Mouse (Mus musculus) right cerebral cortex, adult 18-20 months (tissue): ENCODE measurements around the gene Ttc28.

ENCODE experiments used
- DNase-seq: peaks from one replicate; pipeline ENCODE4 v3.0.0; 2022; ENCODE audit warnings: mixed read lengths

Ttc28 gene

GRCm38 (mm10) chr5:110967483-110968055 lies 88.0 kb downstream of the Ttc28 start:
- DNase-seq: no peak

DNA sequence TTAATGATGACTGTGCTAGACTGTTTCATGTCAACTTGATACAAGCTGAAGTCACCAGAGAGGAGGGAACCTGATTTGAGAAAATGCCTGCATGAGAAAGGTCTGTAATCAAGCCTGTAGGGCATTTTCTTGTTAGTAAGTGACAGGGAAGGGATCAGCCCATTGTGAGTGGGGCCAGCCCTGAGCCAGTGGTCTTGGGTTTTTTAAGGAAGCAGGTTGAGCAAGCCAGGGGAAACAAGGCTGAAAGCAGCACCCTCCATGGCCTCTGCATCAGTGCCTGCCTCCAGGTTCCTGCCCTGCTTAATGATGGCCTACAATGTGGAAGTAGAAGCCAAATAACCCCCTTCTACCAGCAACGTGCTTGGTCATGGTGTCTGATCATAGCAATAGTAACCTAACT lies 89.0 kb downstream of the Ttc28 start:
- DNase-seq: no peak

DNA sequence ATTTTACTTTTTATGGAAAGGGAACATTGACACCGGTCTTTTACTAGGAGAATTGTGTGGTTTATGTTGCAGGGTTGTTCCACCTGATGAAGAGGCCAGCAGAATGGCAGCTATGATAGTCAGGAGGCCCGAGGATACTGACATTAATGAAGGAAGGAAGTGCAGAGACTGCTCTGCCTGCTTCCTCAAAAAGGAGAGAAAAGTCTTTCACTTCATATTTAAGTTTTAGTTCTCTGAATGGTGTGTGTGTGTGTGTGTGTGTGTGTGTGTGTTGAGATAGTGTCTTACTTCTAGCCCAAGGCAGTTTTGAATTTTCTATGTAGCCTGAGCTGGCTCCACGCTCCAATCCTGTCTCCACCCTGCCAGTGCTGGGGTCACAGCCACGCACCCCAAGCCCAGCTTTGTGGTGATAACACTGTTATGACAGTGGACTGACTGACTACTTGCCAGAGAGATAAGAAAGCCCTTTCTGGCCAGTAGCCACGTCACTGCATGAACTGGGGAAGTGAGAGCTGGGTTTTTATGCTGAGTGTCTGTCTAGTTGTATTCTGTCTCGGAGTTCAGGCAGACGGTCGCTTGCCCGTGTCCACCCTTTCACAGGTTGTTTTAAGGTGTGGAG lies 90.7 kb downstream of the Ttc28 start:
- no peak for DNase-seq

DNA sequence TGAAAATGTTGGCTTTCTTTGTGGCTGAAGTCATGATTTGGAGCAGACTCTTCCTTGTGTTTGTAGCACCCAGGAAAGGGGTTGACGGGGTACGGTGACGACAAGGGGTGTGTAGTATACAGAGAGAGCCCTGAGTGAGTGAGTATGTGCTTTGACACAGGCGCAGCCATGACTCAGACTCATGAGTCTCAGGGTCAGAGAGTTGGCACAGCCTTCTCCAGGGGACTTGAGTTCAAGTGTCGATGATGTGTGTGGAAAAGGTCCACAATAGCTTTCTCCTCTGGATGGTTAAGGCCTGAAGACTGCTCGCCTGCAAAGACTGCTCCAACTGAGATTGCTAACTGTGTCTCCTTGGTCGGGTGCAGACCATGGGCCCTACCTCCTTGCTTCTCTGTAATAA lies 97.1 kb downstream of the Ttc28 start:
- no peak for DNase-seq

DNA sequence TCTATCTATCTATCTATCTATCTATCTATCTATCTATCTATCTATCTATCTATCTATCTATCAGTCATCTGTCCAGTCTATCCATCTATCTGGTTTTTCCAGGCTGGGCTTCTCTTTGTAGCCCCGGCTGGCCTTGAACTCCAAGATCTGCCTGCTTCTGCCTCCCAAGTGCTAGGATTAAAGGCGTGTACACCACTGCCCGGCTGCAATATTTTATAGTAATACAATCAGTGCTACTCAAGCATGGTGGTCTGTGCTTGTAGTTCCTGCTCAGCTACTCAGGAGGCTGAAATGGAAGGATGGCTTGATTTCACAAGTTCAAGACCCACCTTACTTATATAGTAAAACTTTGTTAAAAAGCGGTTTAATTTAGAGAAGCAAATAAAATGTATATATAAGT lies 98.2 kb downstream of the Ttc28 start:
- no peak for DNase-seq

- peak; percentile 62 for DNase-seq
Observed at GRCm38 (mm10) chr5:110978461-110978860, 98.9 kb downstream of the Ttc28 start.

DNA sequence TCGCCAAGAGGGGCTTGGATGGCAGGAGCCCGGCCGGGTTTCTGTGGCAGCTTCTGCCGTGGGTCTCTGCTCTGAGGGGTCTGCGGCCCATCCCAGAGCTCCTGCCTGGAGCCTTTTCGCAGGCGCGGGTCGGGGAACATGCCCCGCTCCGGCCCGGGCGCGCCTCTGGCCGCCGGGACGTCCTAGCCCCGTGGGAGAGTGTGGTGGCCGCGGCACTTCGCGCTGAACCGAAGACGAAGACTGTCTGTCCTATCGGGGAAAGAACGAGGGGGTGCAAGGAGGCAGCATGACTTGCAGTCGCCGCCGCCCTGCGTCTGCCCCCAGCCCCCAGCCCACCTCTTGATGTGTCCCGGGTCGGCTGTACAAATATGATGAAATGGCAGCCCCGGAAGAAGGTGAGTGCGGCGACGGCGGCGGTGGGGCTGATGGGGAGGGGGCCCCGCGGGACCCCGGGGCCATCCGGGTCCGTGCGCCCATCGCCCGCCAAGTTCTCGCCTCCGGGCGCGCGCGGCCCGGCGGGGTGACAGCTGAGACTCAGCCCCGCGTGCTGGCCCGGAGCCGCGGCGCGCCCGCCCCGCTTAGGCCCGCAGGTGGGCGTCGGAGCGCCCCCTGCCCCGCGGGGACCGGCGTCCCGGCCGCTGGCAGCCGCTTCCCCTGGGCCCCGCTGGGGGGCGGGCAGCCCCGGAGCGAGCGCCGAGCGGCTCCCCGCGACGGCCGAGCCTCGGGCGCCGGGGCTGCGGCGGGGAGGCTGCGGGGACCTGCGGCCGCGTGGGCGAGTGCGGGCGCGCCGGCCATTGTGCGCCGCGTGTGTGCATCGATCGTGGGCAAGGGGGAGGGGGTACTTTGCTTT lies 99.6 kb downstream of the Ttc28 start:
- DNase-seq: peak; percentile 11

DNA sequence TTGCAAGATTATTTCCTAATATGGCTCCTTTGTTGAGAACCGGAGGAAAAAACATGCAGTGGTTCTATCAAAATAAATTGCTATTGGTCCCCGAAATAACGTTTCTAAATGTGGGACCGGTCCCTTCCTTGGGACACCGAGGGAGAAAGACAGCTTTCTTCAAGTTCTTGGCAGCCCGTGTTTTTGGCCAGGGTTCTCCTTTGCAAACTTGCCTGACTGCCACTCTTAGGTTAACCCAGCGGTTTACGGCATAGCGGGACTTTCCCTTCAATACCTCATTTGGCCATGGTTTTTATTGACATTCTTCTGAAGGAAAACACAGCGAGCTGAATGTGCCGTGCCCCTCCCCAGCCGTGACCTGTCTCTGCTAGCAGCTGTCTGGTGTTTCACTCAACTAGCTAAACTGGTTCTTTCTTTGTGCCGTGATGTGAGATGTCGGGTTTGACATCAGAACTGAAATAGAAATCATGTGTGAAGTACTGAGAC lies 100.3 kb downstream of the Ttc28 start:
- peak; percentile 8 for DNase-seq

GRCm38 (mm10) chr5:110980576-110980975 lies 101.0 kb downstream of the Ttc28 start:
- no peak for DNase-seq

DNA sequence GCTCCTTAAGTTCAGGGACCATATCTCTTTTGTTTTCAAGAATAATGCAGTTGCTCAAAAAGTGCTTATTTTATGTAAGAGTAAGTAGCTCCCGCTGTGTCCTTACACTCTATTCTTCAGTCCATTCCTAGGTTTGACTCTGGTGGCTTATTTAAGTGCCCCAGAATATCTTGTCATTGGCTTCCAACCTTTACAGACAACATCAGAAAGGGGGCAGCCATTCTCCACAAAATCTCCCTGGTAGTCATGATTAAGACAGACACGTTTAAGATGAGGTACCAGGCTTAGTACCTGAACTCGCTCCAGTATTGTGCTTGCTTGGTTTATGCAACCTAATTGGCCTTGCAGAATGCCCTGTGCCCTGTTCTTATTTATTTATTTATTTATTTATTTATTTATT lies 102.8 kb downstream of the Ttc28 start:
- no peak for DNase-seq

DNA sequence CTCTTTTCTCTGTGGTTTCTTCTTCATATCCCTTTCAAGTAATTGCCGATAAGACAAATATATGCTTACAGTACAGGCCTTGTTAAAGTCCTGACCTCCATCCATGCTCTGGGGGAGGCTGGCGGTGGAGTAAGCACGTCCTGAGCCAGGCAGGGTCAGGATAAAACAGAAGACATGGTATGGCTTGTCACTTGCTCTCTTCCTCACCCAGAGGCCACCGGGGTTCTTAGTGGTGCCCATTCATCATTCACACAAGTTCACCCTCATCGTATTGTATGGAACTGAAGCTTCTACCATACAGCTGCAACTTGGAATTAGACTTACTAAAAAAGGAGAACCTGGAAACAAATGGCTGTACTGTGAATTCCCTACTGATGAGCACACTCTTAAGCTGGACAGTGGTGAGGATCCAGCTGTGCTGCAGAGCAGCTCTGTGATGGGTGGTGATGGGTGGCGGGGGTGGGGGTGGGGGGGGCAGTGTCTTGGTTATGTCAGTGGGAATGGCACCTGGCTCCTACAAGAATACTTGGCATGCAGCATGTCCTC lies 104.6 kb downstream of the Ttc28 start:
- DNase-seq: no peak

- no peak for DNase-seq
Observed at GRCm38 (mm10) chr5:110996835-110997539, 117.4 kb downstream of the Ttc28 start.

- DNase-seq: no peak
Observed at GRCm38 (mm10) chr5:110997692-110998091, 118.1 kb downstream of the Ttc28 start.

DNA sequence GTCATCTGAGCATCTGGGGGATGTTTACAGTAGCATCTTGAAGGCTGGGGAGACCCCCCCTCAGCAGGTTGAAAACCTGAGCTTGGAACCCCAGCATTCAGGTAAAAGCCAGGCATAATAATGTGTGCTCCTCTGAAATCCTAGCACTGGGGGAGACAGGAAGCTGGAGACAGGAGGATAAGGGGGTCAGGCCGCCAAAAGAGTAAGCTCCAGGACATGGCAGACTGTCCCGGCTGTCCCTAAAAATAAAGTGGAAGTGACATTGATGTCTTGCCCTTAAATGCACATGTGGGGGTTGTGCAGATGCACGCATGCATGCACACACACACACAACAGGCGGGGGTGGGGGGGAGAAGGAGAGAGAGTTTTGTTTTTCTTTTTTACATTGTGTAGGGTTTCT lies 118.7 kb downstream of the Ttc28 start:
- DNase-seq: no peak

DNA sequence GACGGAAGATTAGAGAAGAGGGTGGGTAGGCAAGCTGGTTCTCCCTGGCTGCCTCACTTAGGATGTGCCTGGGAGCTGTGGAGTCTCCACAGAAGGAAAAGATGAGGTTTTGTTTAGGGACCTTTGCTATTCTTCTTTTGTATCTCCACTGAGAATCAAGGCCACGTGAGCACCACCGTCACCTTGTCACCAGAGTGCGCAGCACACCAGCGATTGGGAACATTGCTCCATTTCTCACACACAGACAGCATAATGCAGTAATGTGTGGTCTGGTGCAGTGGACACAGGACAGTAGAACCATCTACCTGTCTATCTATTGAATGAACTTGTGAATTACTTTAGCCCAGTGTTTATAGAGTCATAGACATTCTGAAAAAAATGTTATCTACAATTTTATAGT lies 121.3 kb downstream of the Ttc28 start:
- no peak for DNase-seq

GRCm38 (mm10) chr5:111003220-111003619 lies 123.6 kb downstream of the Ttc28 start:
- no peak for DNase-seq

GRCm38 (mm10) chr5:111003750-111004149 lies 124.1 kb downstream of the Ttc28 start:
- no peak for DNase-seq

DNA sequence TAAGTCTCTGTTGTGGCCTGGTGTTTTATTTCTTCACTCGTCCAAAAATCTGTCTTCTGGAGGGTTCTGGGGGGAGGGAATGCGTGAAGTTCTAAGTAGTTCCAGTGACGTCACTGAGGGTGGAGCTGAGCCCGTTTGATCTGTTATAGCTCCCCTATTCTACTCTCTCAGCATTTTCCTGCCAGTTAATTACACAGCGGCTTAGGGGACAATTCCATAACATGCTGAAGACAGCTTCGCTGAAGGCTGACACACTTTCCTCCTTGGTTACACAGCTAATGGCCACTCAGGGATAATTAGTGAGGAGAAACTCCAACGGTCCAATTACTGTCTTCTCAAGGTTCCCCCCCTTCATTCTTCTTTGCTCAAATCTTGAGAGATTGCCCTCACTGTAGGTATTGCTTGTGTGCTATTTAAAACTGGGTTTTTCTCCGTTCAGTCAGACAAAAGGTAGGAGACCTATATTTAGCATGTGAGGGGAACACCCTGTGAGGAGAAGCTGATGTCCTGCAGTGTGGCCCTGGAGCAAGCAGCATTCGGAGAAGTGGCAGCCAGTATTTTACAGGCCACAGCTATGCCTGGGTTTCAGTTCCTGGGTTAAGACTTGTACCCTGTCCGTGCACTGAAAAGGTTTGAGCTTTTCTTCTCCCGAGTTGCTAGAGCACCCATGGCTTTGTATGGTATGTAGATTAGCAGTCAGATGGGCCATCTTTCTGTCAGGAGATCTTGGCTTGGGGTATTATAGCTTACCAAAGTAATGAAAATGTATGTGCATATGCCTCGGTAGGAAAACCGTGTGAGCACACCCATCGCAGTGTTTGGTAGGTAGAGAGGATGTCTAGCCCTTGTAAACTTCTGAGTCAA lies 126.9 kb downstream of the Ttc28 start:
- DNase-seq: no peak

DNA sequence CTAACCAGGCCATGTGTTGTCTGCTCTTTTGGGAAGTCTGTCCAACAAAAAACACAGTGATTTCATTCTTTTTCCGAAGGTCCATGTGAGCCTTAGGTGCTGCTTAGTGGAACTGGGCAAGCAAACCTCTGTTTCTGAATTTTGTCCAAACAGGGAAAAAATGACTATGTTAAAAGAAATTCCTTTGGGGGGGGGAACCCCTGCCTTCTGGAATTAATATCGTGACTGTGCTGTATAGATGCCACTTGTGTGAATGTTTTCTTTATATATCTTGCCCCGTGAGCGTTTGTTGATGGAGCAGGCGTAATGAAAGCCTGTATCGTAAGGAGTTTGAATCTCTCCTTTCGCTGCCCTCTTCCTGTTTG lies 127.5 kb downstream of the Ttc28 start:
- no peak for DNase-seq

GRCm38 (mm10) chr5:111007900-111008299 lies 128.3 kb downstream of the Ttc28 start:
- DNase-seq: no peak

DNA sequence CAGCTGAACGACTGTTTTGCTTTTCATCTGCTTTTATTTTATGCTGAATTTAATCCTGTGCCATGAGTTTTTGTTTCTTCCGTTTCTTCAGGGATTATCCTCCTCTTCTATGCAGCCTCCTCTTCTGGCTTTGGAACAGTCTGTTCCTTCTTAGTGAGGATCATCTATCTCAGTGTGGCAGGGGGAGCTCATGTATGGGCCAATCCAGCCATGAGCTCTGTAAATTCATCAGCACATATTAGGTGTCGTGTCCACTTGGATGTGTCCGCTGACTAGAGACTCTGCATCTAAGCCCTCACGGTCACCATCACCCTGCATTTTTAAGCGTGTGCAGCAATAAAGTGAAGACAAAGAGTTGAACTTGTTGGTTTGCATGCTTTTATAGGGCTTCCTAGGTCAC lies 128.8 kb downstream of the Ttc28 start:
- DNase-seq: no peak

DNA sequence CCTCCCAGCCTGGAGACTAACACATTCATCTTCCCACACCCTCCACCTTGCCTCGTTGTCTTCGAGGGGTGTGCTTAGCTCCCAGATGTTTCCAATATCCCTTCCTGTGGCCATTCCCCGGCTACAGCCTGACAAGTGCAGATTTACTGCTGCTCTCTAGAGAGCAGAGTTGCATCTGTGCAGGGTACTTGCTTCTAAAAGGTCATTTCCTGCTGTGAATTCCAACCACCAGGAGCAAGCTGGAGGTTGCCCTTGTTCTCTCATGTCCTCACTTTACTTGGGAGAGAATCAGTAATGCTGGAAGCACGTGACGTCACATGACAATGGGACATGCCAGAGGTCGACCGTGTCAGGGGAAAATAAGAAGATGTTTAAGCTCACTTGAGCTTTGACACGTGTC lies 131.7 kb downstream of the Ttc28 start:
- DNase-seq: no peak
